Mouse (Mus musculus) splenic B cell, adult 2 months (primary cell): ENCODE data around the gene Rundc3a.

Source experiments
- DNase-seq: peaks from one replicate; pipeline ENCODE4 v3.0.0-alpha.2; 2011; ENCODE audit warnings: low read depth, low spot score
- H3K27me3 ChIP-seq: 2 replicates; pipeline ENCODE4 v1.6.1; 2012; ENCODE audit warnings: mild to moderate bottlenecking, low read length, moderate library complexity, mixed read lengths; ENCODE audit not compliant: control insufficient read depth, poor library complexity, insufficient read depth, severe bottlenecking
- H3K36me3 ChIP-seq: 2 replicates; pipeline ENCODE4 v1.6.1; 2012; ENCODE audit warnings: mild to moderate bottlenecking, low read length, moderate library complexity, mixed read lengths; ENCODE audit not compliant: control insufficient read depth, poor library complexity, insufficient read depth, severe bottlenecking

Rundc3a gene

GRCm38 (mm10) chr11:102425555-102426316 lies 32.5 kb downstream of the Rundc3a start:
- no peaks in the 10 kb centered on the region for H3K36me3 ChIP-seq

DNA sequence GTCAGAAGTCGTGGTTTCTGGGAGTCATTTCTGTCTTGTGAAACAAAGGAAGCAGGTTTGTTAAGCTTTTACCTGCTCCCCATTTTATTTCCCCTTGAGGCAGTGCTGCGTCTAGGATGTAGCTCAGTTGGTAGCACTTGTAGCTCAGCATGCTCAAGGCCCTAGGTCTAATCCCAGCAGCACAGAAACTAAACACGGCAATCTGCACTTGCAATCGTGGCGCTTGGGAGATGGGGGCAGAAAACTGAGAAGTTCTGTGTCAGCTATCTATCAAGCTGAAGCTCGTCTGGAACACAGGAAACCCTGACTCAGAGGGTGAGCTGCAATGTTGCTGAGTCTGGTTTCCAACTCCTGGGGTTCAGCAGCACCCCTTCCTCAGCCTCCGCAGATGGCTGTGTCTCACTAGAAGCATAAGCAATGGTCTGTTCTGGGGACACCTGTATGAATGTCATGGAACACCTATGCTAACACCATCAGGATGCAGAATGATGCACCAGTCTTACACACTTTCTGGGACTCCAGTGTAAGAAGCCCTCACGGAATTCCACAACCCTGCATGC lies 35.9 kb downstream of the Rundc3a start:
- DNase-seq: no peak
- H3K36me3 ChIP-seq: no peaks in the 10 kb centered on the region
- no peaks in the 10 kb centered on the region for H3K27me3 ChIP-seq

More at GRCm38 (mm10) chr11:102425555-102426316, 32.5 kb downstream of the Rundc3a start:
- H3K27me3 ChIP-seq: no peaks in the 10 kb centered on the region
- DNase-seq: no peak

- Histone ChIP-seq H3K36me3 (no peaks in the 10 kb centered on the region), H3K27me3 (no peaks in the 10 kb centered on the region)
- DNase-seq: no peak
Observed at GRCm38 (mm10) chr11:102429551-102429950, 36.3 kb downstream of the Rundc3a start.

DNA sequence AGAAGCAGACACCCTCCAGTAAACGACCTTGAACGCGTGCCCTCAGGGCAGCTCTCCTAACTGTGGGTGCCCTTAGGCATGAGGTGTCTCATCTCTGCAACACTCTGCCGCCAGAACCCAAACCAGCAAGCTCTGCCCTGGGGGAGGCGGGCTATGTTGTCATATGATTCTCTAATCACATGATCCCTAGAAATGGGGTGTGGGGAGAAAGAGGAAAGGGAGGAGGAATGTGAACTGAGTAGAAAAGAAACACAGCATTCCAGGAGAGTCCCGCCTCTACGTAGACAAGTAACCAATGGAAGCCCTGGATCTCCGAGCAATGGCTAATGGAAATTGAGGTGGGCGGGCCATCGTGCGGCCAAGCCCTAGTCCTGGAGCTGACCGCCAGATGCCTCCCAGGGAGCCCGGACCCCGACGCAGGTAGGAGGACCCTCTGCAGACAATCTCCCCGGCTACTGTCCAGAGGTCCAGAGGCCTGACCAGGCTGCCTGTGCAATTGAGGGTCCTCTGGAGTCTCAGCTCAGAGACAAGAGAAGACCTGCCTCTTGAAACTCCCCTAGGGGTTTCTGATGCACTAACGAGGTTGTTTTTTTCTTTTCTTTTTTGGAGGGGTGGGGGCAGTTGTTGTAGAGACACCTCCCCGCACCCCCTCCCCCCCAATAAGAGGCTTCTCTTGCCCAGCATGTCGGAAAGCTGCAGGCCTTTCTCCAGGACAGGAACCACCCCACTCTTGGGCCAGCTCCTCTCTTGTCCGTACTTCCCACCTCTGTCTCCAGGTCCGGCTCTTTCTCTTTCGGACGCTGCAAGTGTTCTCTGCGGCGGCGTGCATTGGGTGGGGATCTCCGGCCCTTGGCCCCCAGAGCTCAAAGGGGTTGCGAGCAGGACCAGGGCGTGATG lies 37.2 kb downstream of the Rundc3a start, which contains the start of gene Grn:
Gene Grn (plus strand): TSS at position 195 of the 897 bp plus-strand sequence.
- H3K27me3 ChIP-seq: no peaks in the 10 kb centered on the region
- peak; percentile 78 for DNase-seq
- peaks cover under 1% of the 10 kb centered on the region; the same call in 1 of the 2 replicates for H3K36me3 ChIP-seq

GRCm38 (mm10) chr11:102431018-102431645 lies 37.9 kb downstream of the Rundc3a start:
- DNase-seq: peak; percentile 79
- peaks cover 4% of the 10 kb centered on the region for H3K36me3 ChIP-seq
- H3K27me3 ChIP-seq: no peaks in the 10 kb centered on the region

DNA sequence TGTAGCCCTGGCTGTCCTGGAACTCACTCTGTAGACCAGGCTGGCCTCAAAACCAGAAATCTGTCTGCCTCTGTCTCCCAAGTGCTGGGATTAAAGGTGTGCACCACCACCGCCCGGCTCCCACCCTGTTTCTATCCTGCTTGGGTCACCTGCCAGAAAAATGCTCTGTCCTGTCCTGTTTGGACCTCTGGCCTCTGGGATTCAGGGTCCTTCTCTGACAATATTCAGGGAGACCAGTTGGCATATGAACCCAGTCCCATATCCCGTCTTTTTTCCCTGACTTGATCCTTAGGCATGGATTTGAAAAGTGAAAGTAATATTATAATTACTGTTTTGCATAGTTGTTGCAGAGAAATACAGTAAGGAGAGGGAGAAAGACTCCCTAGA lies 38.5 kb downstream of the Rundc3a start:
- Histone ChIP-seq H3K36me3 (peaks cover 4% of the 10 kb centered on the region), H3K27me3 (no peaks in the 10 kb centered on the region)
- DNase-seq: no peak

DNA sequence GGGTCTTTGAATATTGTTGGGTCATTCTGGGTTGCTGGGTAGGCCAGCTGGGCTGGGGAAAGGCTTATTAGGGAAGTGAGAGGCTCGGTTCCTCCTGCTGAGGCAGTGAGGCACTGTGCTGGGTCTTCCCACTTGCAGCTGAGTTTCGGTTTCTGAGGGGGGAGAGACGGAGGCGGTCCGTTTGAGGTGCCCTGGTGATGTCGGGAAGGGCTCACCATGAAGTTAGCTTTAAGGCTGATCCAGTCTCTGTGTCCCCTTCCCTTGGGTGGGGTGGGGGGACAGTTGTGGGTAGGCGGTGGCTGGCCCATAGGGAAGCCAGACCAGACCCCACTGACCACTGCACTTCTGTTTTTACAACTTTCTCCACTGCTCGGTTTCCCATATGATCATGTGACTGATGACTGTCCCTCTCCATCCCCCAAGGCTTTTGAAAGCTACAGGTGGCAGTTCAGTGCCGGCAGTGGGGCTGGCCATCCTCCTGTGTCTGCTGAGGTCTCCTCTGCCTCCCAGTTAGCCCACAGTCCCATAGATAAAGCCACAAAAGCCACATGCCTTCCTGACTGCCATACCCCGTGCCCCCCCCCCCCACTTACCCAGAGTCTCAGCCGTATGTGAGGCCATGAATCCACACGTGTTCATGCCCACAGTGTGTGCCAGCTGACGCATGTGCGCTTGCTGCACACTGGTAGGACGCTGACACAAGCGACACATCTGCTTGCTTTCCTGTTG lies 39.1 kb downstream of the Rundc3a start:
- Histone ChIP-seq H3K27me3 (no peaks in the 10 kb centered on the region), H3K36me3 (peaks cover 4% of the 10 kb centered on the region)
- DNase-seq: peak; percentile 92

DNA sequence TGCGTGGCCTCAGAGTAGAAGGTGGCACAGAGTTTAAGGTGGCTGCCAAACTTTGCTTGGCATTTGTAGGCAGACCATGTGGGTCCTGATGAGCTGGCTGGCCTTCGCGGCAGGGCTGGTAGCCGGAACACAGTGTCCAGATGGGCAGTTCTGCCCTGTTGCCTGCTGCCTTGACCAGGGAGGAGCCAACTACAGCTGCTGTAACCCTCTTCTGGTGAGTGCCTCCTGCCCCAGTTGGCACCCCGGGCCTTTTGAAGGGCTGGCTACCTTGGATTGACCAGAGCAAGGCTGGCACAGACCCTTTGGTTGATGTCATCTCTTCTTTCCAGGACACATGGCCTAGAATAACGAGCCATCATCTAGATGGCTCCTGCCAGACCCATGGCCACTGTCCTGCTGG lies 39.7 kb downstream of the Rundc3a start:
- no peak for DNase-seq
- Histone ChIP-seq H3K27me3 (no peaks in the 10 kb centered on the region), H3K36me3 (peaks cover 4% of the 10 kb centered on the region)

DNA sequence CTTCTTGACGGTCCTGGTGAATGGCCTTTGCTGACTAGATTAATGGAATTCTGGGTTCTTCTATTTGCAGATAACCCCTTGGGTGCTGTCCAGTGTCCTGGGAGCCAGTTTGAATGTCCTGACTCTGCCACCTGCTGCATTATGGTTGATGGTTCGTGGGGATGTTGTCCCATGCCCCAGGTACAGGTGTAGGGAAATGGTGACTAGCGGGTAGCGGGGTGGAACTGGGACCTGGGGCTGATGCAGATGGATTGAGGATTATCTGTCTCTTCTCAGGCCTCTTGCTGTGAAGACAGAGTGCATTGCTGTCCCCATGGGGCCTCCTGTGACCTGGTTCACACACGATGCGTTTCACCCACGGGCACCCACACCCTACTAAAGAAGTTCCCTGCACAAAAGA lies 40.7 kb downstream of the Rundc3a start:
- H3K27me3 ChIP-seq: no peaks in the 10 kb centered on the region
- H3K36me3 ChIP-seq: peaks cover 4% of the 10 kb centered on the region
- no peak for DNase-seq

GRCm38 (mm10) chr11:102434406-102434805 lies 41.2 kb downstream of the Rundc3a start:
- Histone ChIP-seq H3K36me3 (peaks cover 4% of the 10 kb centered on the region), H3K27me3 (no peaks in the 10 kb centered on the region)
- DNase-seq: peak; percentile 90

- no peak for DNase-seq
- Histone ChIP-seq H3K27me3 (no peaks in the 10 kb centered on the region), H3K36me3 (peaks cover 4% of the 10 kb centered on the region)
Observed at GRCm38 (mm10) chr11:102434816-102435705, 41.9 kb downstream of the Rundc3a start.

- Histone ChIP-seq H3K27me3 (no peaks in the 10 kb centered on the region), H3K36me3 (peaks cover 4% of the 10 kb centered on the region)
- no peak for DNase-seq
Observed at GRCm38 (mm10) chr11:102435754-102436470, 42.7 kb downstream of the Rundc3a start.

- peaks cover 4% of the 10 kb centered on the region for H3K36me3 ChIP-seq
- no peak for DNase-seq
- H3K27me3 ChIP-seq: no peaks in the 10 kb centered on the region
Observed at GRCm38 (mm10) chr11:102436471-102436790, 43.2 kb downstream of the Rundc3a start.
